Mouse (Mus musculus) skeletal muscle tissue, adult 2 months (tissue): ENCODE results near the gene Plekhj1.

ENCODE experiments used
- DNase-seq: peaks from one replicate; pipeline ENCODE4 v3.0.0-alpha.2; 2012; ENCODE audit warnings: low read depth, low spot score

Gene Plekhj1

DNA sequence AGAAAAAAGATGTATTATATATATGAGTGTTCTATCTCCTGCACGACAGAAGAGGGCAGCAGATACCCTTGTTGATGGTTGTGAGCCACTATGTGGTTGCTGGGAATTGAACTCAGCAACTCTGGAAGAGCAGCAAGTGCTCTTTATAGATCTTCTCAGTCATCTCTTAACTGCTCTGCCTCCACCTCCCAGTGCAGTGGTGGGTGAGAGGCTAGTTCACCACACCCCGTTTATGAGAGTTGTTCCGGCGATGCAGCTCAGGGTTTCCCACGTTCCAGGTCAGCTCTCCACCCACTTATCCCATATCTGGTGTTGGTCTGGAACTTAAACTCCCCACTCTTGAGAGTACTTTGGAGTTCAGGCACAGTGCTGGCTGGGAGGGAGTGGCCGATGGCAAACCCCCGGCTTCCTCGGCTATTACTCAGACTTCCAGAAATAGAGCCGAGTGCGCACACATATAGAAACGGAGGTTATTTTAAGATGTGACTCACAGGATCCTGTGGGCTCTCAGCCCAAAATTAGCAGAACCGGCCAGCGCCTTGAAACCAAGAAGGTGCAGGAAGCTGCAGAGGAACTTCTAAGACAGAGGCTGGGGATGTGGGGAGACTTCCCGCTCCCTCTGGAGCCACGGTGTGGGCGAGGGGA, 47.1 kb downstream of the Plekhj1 start:
- DNase-seq: peak; percentile 95

GRCm38 (mm10) chr10:80748609-80749008, 49.8 kb downstream of the Plekhj1 start:
- peak; percentile 59 for DNase-seq

- DNase-seq: peak; percentile 83
Measured at GRCm38 (mm10) chr10:80747410-80747809, 51.0 kb downstream of the Plekhj1 start.
